ENCODE assay signal across 10 mouse cellular contexts in the genomic region with DNA sequence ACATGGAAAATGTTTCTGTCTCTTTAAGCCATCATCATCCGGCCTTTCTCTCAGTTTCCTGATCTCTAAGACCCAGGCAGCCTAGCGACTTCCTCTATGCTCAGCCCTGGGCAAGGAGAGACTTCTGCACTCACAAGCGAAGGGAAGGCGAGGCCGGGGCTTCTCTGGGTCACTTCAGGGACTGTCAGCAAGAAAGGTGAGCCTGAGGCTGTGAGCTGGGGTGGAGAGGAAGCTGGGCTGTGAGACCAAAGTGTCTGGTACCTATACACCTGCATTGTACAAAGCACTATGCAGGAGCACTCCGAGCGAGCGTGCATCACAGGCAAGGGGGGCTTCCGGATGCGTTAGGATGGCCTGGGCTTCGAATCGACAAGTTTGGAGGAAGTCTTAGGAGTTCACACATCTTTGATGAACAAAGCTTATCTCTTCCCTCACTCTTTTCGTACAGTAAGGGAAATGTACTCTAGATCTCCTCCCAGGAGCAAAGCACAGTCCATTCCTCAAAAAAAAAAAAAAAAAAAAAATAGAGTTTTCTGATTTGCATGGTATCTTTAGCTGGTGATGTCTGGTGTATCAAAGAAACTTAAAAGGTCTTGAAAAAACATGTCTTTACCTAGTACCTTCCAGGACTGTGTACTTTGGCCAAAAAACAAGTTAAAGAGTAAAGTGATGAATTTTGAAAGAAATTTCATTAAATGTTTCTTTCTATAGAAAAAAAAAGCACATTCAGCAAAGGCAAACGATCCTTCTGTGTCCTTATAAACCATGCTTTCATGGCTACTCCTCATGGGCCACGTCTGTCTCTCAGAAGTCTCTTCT. TPM values are rescaled to one million over a fixed set of nuclear protein-coding genes. Genes with fewer than 3 reads are reported as not detected.
A peak's percentile ranks its signal among the peaks of the same experiment; 100 is the strongest.
DNase-seq lines count a peak whose midpoint lies in the region; ATAC-seq lines count a peak whose summit lies in the region.
"Had no signal": no experiment of that assay in that cellular context is flagged by ENCODE, and none has a peak within 500 bp of the region (broad histone marks: within the 10 kb centered on the region; RNA-seq: fewer than 3 reads in every experiment).

Gene Gimap1 (plus strand): TSS at position 94 of the 819 bp plus-strand sequence.

- no peak within 1 kb of the TSS for H3K4me3 ChIP-seq in neural tube, embryonic 13.5 days
- no peak within 1 kb of the TSS for H3K4me3 ChIP-seq in neural tube, embryonic 15.5 days (replicated peaks)
- H3K4me3 ChIP-seq: hindbrain, embryonic 15.5 days had no signal

- H3K9me3 ChIP-seq in neural tube, embryonic 13.5 days: no peaks in the 10 kb centered on the region
- H3K9me3 ChIP-seq in neural tube, embryonic 15.5 days (replicated peaks): no peaks in the 10 kb centered on the region
- H3K9me3 ChIP-seq: hindbrain, embryonic 15.5 days had no signal

- H3K4me1 ChIP-seq in neural tube, embryonic 13.5 days (replicated peaks): peaks cover 15% of the 10 kb centered on the region
- peaks cover 15% of the 10 kb centered on the region for H3K4me1 ChIP-seq in neural tube, embryonic 15.5 days

- peaks cover 40% of the 10 kb centered on the region for H3K27me3 ChIP-seq in neural tube, embryonic 13.5 days
- peaks cover 24% of the 10 kb centered on the region; the same call in 1 of the 2 replicates for H3K27me3 ChIP-seq in neural tube, embryonic 15.5 days (replicated peaks)
- no peaks in the 10 kb centered on the region for H3K27me3 ChIP-seq in splenic B cell, adult 2 months (ENCODE audit: control insufficient read depth, insufficient read depth, low read length, poor library complexity, severe bottlenecking)

- peak within 1 kb of the TSS; percentile 22; the same call in 1 of the 2 replicates for H3K9ac ChIP-seq in neural tube, embryonic 13.5 days
- H3K9ac ChIP-seq in neural tube, embryonic 15.5 days (replicated peaks): no peak within 1 kb of the TSS
- H3K9ac ChIP-seq: hindbrain, embryonic 15.5 days had no signal

- H3K27ac ChIP-seq in neural tube, embryonic 13.5 days (replicated peaks): no peak within 1 kb of the TSS
- no peak within 1 kb of the TSS for H3K27ac ChIP-seq in neural tube, embryonic 15.5 days (replicated peaks)
- H3K27ac ChIP-seq: hindbrain, embryonic 15.5 days had no signal

- ATAC-seq in neural tube, embryonic 13.5 days (ENCODE audit: low read depth): no peak
- no peak for ATAC-seq in neural tube, embryonic 15.5 days (ENCODE audit: low FRiP score)
- ATAC-seq in hematopoietic stem cell, adult 5-6 weeks (replicated peaks in 1 of 2; ENCODE audit: insufficient read depth in 1 of 2, low FRiP score in 2 of 2, low TSS enrichment in 1 of 2, low read depth in 1 of 2, poor library complexity in 2 of 2, severe bottlenecking in 2 of 2): peak; percentile 80 to 84

- no peaks in the 10 kb centered on the region for H3K36me3 ChIP-seq in neural tube, embryonic 13.5 days
- no peaks in the 10 kb centered on the region for H3K36me3 ChIP-seq in neural tube, embryonic 15.5 days
- peaks cover 17% of the 10 kb centered on the region for H3K36me3 ChIP-seq in splenic B cell, adult 2 months (ENCODE audit: control insufficient read depth, insufficient read depth, low read length, poor library complexity, severe bottlenecking)
- H3K36me3 ChIP-seq: hindbrain, embryonic 15.5 days had no signal

- no peak within 1 kb of the TSS for H3K4me2 ChIP-seq in neural tube, embryonic 13.5 days
- no peak within 1 kb of the TSS for H3K4me2 ChIP-seq in neural tube, embryonic 15.5 days
- H3K4me2 ChIP-seq: hindbrain, embryonic 15.5 days had no signal

- 83% methylated on average over 15 of the region's 15 CpGs for WGBS in neural tube, embryonic 13.5 days
- WGBS in neural tube, embryonic 15.5 days: 85% methylated on average over 15 of the region's 15 CpGs

- DNase-seq in lung, adult 18-20 months: peak; percentile 52 to 59
- DNase-seq in splenic B cell, adult 2 months (ENCODE audit: low read depth, low spot score): peak; percentile 77
- DNase-seq in cerebellum, postnatal 4 days (ENCODE audit: low spot score in 2 of 2): no peak
- no peak for DNase-seq in cerebellum, adult 9-11 months
- DNase-seq in cerebellum, adult 9-10 months: no peak

RNA-seq across cellular contexts. Expression of gene Gimap1, which starts in this region (rescaled TPM):
- polyA plus RNA-seq in neural tube, embryonic 13.5 days (2015; fragmentation: Nextera tagmentation; extraction: Ambion mirVana): 8.6 and 8.7 TPM in 2 replicates
- polyA plus RNA-seq in neural tube, embryonic 15.5 days (2015; fragmentation: Nextera tagmentation; extraction: Ambion mirVana): 6.6 and 19.6 TPM in 2 replicates
- total RNA-seq in hematopoietic stem cell, adult 5-6 weeks (2017): 122 and 153 TPM in 2 replicates
- total RNA-seq: MEL had no signal

Comparison
In these comparisons a context has a peak if more than half of its experiments do, and no peak if none do; other contexts are left out.
1. ATAC-seq: peak in hematopoietic stem cell, adult 5-6 weeks (2 of 2); none in neural tube, embryonic 13.5 days (single experiment) and neural tube, embryonic 15.5 days (single experiment).
2. DNase-seq: peak in lung, adult 18-20 months (2 of 2) and splenic B cell, adult 2 months (single experiment); none in cerebellum, postnatal 4 days (0 of 2), cerebellum, adult 9-11 months (single experiment) and cerebellum, adult 9-10 months (single experiment).